Mouse (Mus musculus) liver, embryonic 15.5 days (tissue): ENCODE results near the gene Psmc3. TPM values are rescaled to one million over a fixed set of nuclear protein-coding genes. Genes with fewer than 3 reads are reported as not detected.

Experiments used
- ATAC-seq: fragments of 200-750 bp; cut with Nextera tagmentation; 2 replicates; pipeline ENCODE4 v1.8.0; 2017; ENCODE audit warnings: moderate number of reproducible peaks, mild to moderate bottlenecking, moderate library complexity; ENCODE audit not compliant: insufficient read depth
- H3K27ac ChIP-seq: fragments of 300-500 bp; sonication (generic); replicated peaks from 2 replicates; pipeline ENCODE4 v1.5.1; 2015; ENCODE audit warnings: mild to moderate bottlenecking, inconsistent platforms
- H3K27me3 ChIP-seq: fragments of 300-500 bp; sonication (generic); 2 replicates; pipeline ENCODE4 v1.6.1; 2015; ENCODE audit warnings: mild to moderate bottlenecking, inconsistent platforms
- H3K36me3 ChIP-seq: fragments of 300-500 bp; sonication (generic); replicated peaks from 2 replicates; pipeline ENCODE4 v1.6.1; 2015; ENCODE audit warnings: moderate library complexity, mild to moderate bottlenecking, inconsistent platforms
- H3K4me1 ChIP-seq: fragments of 300-500 bp; sonication (generic); replicated peaks from 2 replicates; pipeline ENCODE4 v1.6.1; 2015; ENCODE audit warnings: inconsistent platforms
- H3K4me2 ChIP-seq: fragments of 300-500 bp; sonication (generic); 2 replicates; pipeline ENCODE4 v1.6.1; 2015; ENCODE audit warnings: moderate library complexity, mild to moderate bottlenecking, inconsistent platforms
- H3K4me3 ChIP-seq: fragments of 300-500 bp; sonication (generic); replicated peaks from 2 replicates; pipeline ENCODE4 v1.5.1; 2015; ENCODE audit warnings: mild to moderate bottlenecking, inconsistent platforms
- H3K9ac ChIP-seq: fragments of 300-500 bp; sonication (generic); 2 replicates; pipeline ENCODE4 v1.6.1; 2015; ENCODE audit warnings: moderate library complexity, mild to moderate bottlenecking, inconsistent platforms
- H3K9me3 ChIP-seq: fragments of 300-500 bp; sonication (generic); replicated peaks from 2 replicates; pipeline ENCODE4 v1.6.1; 2016; ENCODE audit warnings: inconsistent platforms
- WGBS: fragments of 180-500 bp; shearing (Covaris S2); methylation state at CpG from one replicate; pipeline ENCODE4 v1.1.7; 2015; ENCODE audit warnings: mixed read lengths; ENCODE audit not compliant: insufficient replicate concordance; 5-methylcytosine and 5-hydroxymethylcytosine counted together
- polyA plus RNA-seq: library from polyadenylated mRNA; unstranded; fragments of >200 nt; fragmentation: Nextera tagmentation; extraction: Ambion mirVana; gene quantifications from 2 replicates; pipeline ENCODE4 v1.2.1, GENCODE M21; 2015

Psmc3 gene
- polyA plus RNA-seq, 1 experiment from 2014 or later: 138 TPM

- no peak for ATAC-seq
- H3K27ac ChIP-seq: 0 out of 2 replicates have a peak overlapping the region, but pooled peaks have one; percentile 8
- no peaks in the 10 kb centered on the region for H3K27me3 ChIP-seq
- peaks cover 46% of the 10 kb centered on the region for H3K4me1 ChIP-seq
- no peaks in the 10 kb centered on the region for H3K9me3 ChIP-seq
- 0 out of 2 replicates have a peak, but pooled peaks cover 4% of the 10 kb centered on the region for H3K36me3 ChIP-seq
- 57% methylated on average over 10 of the region's 10 CpGs for WGBS
- H3K9ac ChIP-seq: no peak overlapping the region
- H3K4me2 ChIP-seq: no peak overlapping the region
- H3K4me3 ChIP-seq: no peak overlapping the region
Observed at GRCm38 (mm10) chr2:91113334-91113733, 59.5 kb downstream of the Psmc3 start.

GRCm38 (mm10) chr2:91113852-91114251, 60.0 kb downstream of the Psmc3 start:
- no peaks in the 10 kb centered on the region for H3K27me3 ChIP-seq
- peak overlapping the region; percentile 8; the same call in 1 of the 2 replicates for H3K4me2 ChIP-seq
- no peak overlapping the region for H3K4me3 ChIP-seq
- peaks cover 41% of the 10 kb centered on the region for H3K4me1 ChIP-seq
- no peaks in the 10 kb centered on the region for H3K9me3 ChIP-seq
- H3K36me3 ChIP-seq: 0 out of 2 replicates have a peak, but pooled peaks cover 4% of the 10 kb centered on the region
- no peak overlapping the region for H3K9ac ChIP-seq
- 38% methylated on average over 6 of the region's 6 CpGs for WGBS
- H3K27ac ChIP-seq: 0 out of 2 replicates have a peak overlapping the region, but pooled peaks have one; percentile 8
- ATAC-seq: no peak

GRCm38 (mm10) chr2:91114781-91115577, 61.2 kb downstream of the Psmc3 start:
- WGBS: 64% methylated on average over 42 of the region's 42 CpGs
- Histone ChIP-seq H3K4me2 (peak overlapping the region; percentile 65), H3K9ac (peak overlapping the region; percentile 35; the same call in 1 of the 2 replicates), H3K4me3 (peak overlapping the region; percentile 41), H3K27me3 (no peaks in the 10 kb centered on the region), H3K4me1 (peaks cover 37% of the 10 kb centered on the region), H3K36me3 (0 out of 2 replicates have a peak, but pooled peaks cover 4% of the 10 kb centered on the region), H3K27ac (no peak overlapping the region), H3K9me3 (no peaks in the 10 kb centered on the region)
- peak; percentile 39; the same call in 1 of the 2 replicates for ATAC-seq

- Histone ChIP-seq H3K27ac (no peak overlapping the region), H3K4me2 (peak overlapping the region; percentile 65), H3K9me3 (no peaks in the 10 kb centered on the region), H3K36me3 (0 out of 2 replicates have a peak, but pooled peaks cover 4% of the 10 kb centered on the region), H3K4me1 (peaks cover 34% of the 10 kb centered on the region), H3K9ac (peak overlapping the region; percentile 35; the same call in 1 of the 2 replicates), H3K27me3 (no peaks in the 10 kb centered on the region; the same call in 1 of the 2 replicates), H3K4me3 (peak overlapping the region; percentile 41)
- WGBS: 72% methylated on average over 12 of the region's 12 CpGs
- ATAC-seq: no peak
Observed at GRCm38 (mm10) chr2:91115578-91115970, 61.8 kb downstream of the Psmc3 start.

Other genes with a start within 250 kb of the Psmc3 start
- gene Mtch2, start 206.9 kb upstream of the Psmc3 start, polyA plus RNA-seq: 114 and 116 TPM in 2 replicates
- gene C1qtnf4, start 168.1 kb upstream of the Psmc3 start, polyA plus RNA-seq: 1.9 and 2.0 TPM in 2 replicates
- 16.1 and 17.6 TPM in 2 replicates for gene Kbtbd4, start 149.3 kb upstream of the Psmc3 start, polyA plus RNA-seq
- gene Ndufs3, start 149.2 kb upstream of the Psmc3 start, polyA plus RNA-seq: 134 and 136 TPM in 2 replicates
- 50.0 and 53.8 TPM in 2 replicates for gene Celf1, start 113.6 kb upstream of the Psmc3 start, polyA plus RNA-seq
- 1.1 TPM in 2 replicates for gene Rapsn, start 18.4 kb upstream of the Psmc3 start, polyA plus RNA-seq
- gene Slc39a13, start 16.4 kb downstream of the Psmc3 start, polyA plus RNA-seq: 10.9 and 13.6 TPM in 2 replicates
- 25.9 and 26.9 TPM in 2 replicates for gene Spi1, start 28.4 kb downstream of the Psmc3 start, polyA plus RNA-seq
- gene Mybpc3, start 64.1 kb downstream of the Psmc3 start, polyA plus RNA-seq: 0.15 and 0.17 TPM in 2 replicates
- 6.3 and 6.9 TPM in 2 replicates for gene Madd, start 129.8 kb downstream of the Psmc3 start, polyA plus RNA-seq
- 20.4 and 21.0 TPM in 2 replicates for gene Nr1h3, start 148.8 kb downstream of the Psmc3 start, polyA plus RNA-seq
- gene Acp2, start 148.9 kb downstream of the Psmc3 start, polyA plus RNA-seq: 9.9 and 10.1 TPM in 2 replicates
- 5.8 and 6.1 TPM in 2 replicates for gene Ddb2, start 183.0 kb downstream of the Psmc3 start, polyA plus RNA-seq
- gene Pacsin3, start 201.9 kb downstream of the Psmc3 start, polyA plus RNA-seq: 15.8 and 18.2 TPM in 2 replicates
- gene Arfgap2, start 211.0 kb downstream of the Psmc3 start, polyA plus RNA-seq: 60.7 and 67.9 TPM in 2 replicates